Mouse (Mus musculus) myocyte (in vitro differentiated cells): ENCODE measurements around the gene Asl.

Experiments
- CEBPB ChIP-seq: IDR thresholded peaks from 2 replicates; pipeline ENCODE4 v1.6.1; 2011; ENCODE audit warnings: mild to moderate bottlenecking, moderate library complexity; ENCODE audit not compliant: poor library complexity, insufficient read depth, severe bottlenecking
- MAX ChIP-seq: IDR thresholded peaks from one replicate; pipeline ENCODE4 v1.6.1; 2011; ENCODE audit warnings: low read depth, mild to moderate bottlenecking, control low read depth
- MYOD1 ChIP-seq, 3 experiments: IDR thresholded peaks; one replicate each; pipeline ENCODE4 v1.6.1; 2011; ENCODE audit warnings: control low read depth in 2 of 3, low read depth in 2 of 3, mild to moderate bottlenecking in 2 of 3, moderate library complexity in 1 of 3; ENCODE audit not compliant: insufficient read length in 2 of 3, control insufficient read depth in 1 of 3
- POLR2A ChIP-seq: IDR thresholded peaks from one replicate; pipeline ENCODE4 v1.6.1; 2011; ENCODE audit warnings: low read depth, mild to moderate bottlenecking, control low read depth, moderate library complexity; ENCODE audit not compliant: insufficient read length
- POLR2AphosphoS2 ChIP-seq: IDR thresholded peaks from one replicate; pipeline ENCODE4 v1.6.1; 2011; ENCODE audit warnings: low read depth, control low read depth; ENCODE audit not compliant: insufficient read length
- TCF3 ChIP-seq: IDR thresholded peaks from one replicate; pipeline ENCODE4 v1.6.1; 2011; ENCODE audit warnings: low read depth, control low read depth; ENCODE audit not compliant: insufficient read length
- USF1 ChIP-seq: IDR thresholded peaks from one replicate; pipeline ENCODE4 v1.6.1; 2011; ENCODE audit warnings: low read depth, mild to moderate bottlenecking, control low read depth, moderate library complexity

DNA sequence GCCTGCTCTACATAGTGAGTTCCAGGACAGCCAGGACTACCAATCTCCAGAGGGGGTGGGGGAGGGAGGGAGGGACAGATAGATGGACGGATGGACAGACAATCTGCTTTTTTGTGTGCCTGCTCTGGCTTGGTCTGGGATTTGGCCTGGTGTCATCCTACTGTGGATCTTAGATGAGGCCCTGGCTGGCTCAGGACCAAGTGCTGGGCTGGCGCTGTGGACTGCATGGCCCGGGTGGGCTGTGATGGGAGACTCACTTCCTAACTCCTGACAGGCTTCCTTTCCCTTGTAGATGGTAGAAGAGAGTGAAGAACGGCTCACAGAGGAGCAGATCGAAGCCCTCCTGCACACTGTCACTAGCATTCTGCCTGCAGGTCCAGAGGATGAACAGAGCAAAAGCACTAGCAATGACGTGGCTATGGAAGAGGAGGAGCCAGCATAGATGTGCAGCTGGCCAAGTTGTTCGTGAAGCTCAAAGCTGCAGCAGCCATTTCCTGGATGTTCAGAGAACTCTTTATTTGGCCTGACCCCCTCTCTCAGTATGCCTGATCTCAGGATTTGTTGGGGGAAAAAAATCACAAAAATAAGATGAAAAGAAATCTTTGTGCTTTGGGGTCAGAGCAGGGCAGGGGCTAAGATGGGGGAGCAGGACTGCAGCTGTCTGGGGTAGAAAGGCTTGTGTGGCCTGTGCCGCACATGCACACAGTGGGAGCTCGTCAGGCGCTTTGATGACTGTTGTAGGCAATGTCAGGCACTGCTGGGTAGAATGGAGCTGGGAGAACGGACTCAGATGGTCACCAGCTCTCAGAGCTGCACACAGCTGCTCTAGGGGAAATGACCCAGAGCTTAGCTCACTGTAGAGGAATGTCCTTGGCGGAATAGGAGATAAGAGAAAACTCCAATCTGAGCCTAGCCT, 30.6 kb upstream of the Asl start:
- no peak for TF ChIP-seq TCF3
- TF ChIP-seq MAX, result no peak
- TF ChIP-seq POLR2A, result no peak
- no peak for TF ChIP-seq USF1
- no peak for TF ChIP-seq MYOD1 (IDR thresholded peaks at IDR 0.05; ENCODE audit: control insufficient read depth in 1 of 3, insufficient read length in 2 of 3, low read depth in 2 of 3)
- no peak for TF ChIP-seq POLR2AphosphoS2
- TF ChIP-seq CEBPB, result no peak
